Mouse (Mus musculus): Measurements from ENCODE around the gene Abcc4. TPM values are rescaled to one million over a fixed set of nuclear protein-coding genes. Genes with fewer than 3 reads are reported as not detected.
"Not testable (repeated sequence)": the region's sequence is repeated elsewhere in the genome, so short reads cannot be mapped to it uniquely, and the experiment has no call there.

Abcc4 gene
- polyA plus RNA-seq, 1 experiment from 2014 or later: 4.5 TPM

DNA sequence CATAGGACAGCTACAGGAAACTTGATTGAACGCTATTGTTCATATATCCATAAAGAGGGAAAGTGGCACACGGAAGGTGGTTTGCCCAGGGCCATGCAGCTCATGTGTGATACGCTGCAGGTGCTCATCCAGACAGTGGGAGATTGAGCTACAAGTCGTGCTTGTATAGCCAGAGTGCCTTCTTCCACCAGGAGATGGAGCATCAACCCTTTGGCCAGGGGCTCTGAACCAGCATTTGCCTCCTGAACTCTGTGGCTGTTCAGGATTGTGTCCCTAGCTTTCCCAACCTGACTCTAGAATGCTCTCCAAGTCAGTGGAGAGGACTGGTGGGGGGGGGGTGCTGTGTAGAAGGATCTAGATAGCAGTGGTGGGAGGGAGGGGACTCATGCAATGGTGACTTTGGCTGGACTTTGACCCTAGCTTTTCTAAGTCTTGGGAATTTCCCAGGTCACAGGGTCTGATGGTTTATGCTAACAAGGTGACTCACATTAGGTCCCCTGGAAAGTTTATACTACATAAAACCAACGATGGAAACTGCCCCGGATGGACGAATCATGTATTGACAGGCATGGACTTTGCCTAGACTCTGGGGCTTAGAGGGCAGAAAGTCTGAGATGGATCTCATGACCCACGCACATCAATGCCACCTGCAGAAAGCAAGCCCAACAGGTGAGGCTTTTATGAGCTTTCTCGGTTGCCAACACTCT is 27.6 kb downstream of the Abcc4 start:
- DNase-seq (ENCODE audit: low spot score): no peak
- no peak for ATAC-seq (replicated peaks; ENCODE audit: low FRiP score)
- H3K9me3 ChIP-seq (ENCODE audit: control insufficient read depth, low read length): no peaks in the 10 kb centered on the region
- H3K36me3 ChIP-seq (ENCODE audit: control insufficient read depth, insufficient read depth, low read length): no peaks in the 10 kb centered on the region
- no peak overlapping the region for H3K4me3 ChIP-seq (ENCODE audit: low read depth, low read length)
- 84% methylated on average over 9 of the region's 9 CpGs for WGBS
- no peak overlapping the region for H3K27ac ChIP-seq (ENCODE audit: low read depth, low read length)
- peaks cover 10% of the 10 kb centered on the region for H3K4me1 ChIP-seq (replicated peaks; ENCODE audit: control insufficient read depth, insufficient read depth, low read length)
- no peaks in the 10 kb centered on the region for H3K27me3 ChIP-seq (replicated peaks; ENCODE audit: control insufficient read depth, insufficient read depth, low read length)
- no peak overlapping the region for H3K4me2 ChIP-seq
- H3K9ac ChIP-seq (ENCODE audit: low read depth, low read length): no peak overlapping the region

DNA sequence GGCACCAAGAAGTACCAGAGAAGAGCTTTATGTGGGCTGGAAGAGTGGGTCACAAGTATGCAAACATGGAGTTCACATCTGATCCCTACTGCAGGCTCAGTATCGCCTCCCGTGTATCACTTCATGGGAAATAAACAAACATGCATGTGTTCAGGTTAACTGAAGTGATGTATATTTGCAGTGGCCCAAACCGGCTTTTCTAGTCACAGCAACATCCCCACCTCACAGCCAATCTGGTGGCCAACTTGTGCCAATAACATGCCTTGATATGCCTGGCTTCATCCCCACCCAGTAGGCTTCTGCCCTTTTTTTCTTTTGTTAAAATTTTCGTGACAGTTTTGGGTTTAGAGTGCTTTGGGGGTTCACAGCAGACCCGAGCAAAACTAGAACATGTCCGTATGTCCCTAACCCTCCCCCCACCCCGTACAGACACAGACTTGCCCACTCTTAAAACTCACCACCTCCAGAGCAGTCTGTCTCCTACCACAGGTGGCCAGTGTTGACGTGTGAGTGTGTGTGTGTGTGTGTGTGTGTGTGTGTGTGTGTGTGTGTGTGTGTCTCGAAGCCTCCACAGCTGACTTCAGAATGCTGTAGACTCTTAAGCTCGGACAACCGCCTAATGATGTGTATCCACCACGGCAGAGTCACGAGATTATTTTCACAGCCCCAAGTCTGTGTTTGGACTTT is 29.6 kb downstream of the Abcc4 start:
- 75% methylated on average over 13 of the region's 13 CpGs for WGBS
- H3K27ac ChIP-seq (ENCODE audit: low read depth, low read length): no peak overlapping the region
- no peaks in the 10 kb centered on the region for H3K27me3 ChIP-seq (replicated peaks; ENCODE audit: control insufficient read depth, insufficient read depth, low read length)
- no peak overlapping the region for H3K4me3 ChIP-seq (ENCODE audit: low read depth, low read length)
- H3K36me3 ChIP-seq (ENCODE audit: control insufficient read depth, insufficient read depth, low read length): no peaks in the 10 kb centered on the region
- H3K9me3 ChIP-seq (ENCODE audit: control insufficient read depth, low read length): no peaks in the 10 kb centered on the region
- peaks cover 10% of the 10 kb centered on the region for H3K4me1 ChIP-seq (replicated peaks; ENCODE audit: control insufficient read depth, insufficient read depth, low read length)
- no peak overlapping the region for H3K4me2 ChIP-seq
- no peak overlapping the region for H3K9ac ChIP-seq (ENCODE audit: low read depth, low read length)
- no peak for DNase-seq (ENCODE audit: low spot score)
- ATAC-seq (replicated peaks; ENCODE audit: low FRiP score): no peak

DNA sequence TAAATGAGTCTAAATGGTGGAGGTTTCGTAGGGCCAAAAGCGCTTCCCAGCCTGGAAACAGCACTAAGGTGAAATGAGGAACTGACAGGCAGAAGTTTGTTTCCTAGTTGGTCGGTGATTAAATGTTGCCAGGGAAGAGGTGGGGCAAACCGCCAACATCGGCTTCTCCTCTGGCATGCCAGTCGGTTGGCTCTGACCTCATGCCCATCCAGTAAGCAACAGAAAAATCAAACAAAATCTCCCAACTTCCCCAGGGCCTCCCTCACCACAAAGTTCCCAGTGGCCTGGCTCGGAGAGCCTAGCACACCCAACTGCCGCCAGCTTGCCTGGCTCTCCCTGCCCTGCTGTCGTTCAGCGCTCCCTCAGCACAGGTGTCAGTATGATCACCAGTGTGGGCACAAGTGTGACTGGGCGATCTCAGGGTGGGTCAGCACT is 31.3 kb downstream of the Abcc4 start:
- Histone ChIP-seq H3K27me3 (replicated peaks; ENCODE audit: control insufficient read depth, insufficient read depth, low read length) (no peaks in the 10 kb centered on the region), H3K27ac (ENCODE audit: low read depth, low read length) (no peak overlapping the region)

DNA sequence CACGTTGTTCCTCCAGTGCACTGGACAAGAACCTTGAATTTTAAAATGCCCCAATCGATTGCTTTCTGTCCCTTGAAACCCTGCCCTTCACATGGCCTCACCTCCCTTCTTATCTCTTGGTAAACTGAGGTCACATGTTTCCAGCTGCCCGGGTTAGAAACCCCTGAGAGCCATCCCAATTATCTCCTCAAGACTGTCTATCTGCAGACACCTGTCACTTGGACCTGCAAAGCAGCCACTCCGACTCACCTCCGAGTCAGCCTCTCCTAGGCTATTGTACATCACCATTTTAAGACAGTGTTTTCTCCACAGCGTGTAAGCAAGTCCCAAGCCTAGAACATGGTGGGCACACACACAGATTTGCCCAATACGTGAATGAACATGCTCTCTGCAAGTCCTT is 31.8 kb downstream of the Abcc4 start:
- Histone ChIP-seq H3K9ac (ENCODE audit: low read depth, low read length) (no peak overlapping the region), H3K9me3 (ENCODE audit: control insufficient read depth, low read length) (no peaks in the 10 kb centered on the region), H3K4me3 (ENCODE audit: low read depth, low read length) (no peak overlapping the region), H3K4me2 (no peak overlapping the region), H3K4me1 (replicated peaks; ENCODE audit: control insufficient read depth, insufficient read depth, low read length) (peaks cover 10% of the 10 kb centered on the region), H3K36me3 (ENCODE audit: control insufficient read depth, insufficient read depth, low read length) (no peaks in the 10 kb centered on the region), H3K27me3 (replicated peaks; ENCODE audit: control insufficient read depth, insufficient read depth, low read length) (no peaks in the 10 kb centered on the region), H3K27ac (ENCODE audit: low read depth, low read length) (no peak overlapping the region)
- DNase-seq (ENCODE audit: low spot score) (no peak), ATAC-seq (replicated peaks; ENCODE audit: low FRiP score) (peak; percentile 57)
- WGBS: 51% methylated on average over 7 of the region's 7 CpGs

More for the DNA sequence above, 31.3 kb downstream of the Abcc4 start:
- Histone ChIP-seq H3K4me1 (replicated peaks; ENCODE audit: control insufficient read depth, insufficient read depth, low read length) (peaks cover 10% of the 10 kb centered on the region), H3K36me3 (ENCODE audit: control insufficient read depth, insufficient read depth, low read length) (no peaks in the 10 kb centered on the region), H3K4me2 (no peak overlapping the region), H3K4me3 (ENCODE audit: low read depth, low read length) (no peak overlapping the region), H3K9ac (ENCODE audit: low read depth, low read length) (no peak overlapping the region), H3K9me3 (ENCODE audit: control insufficient read depth, low read length) (no peaks in the 10 kb centered on the region)
- DNase-seq (ENCODE audit: low spot score): no peak
- ATAC-seq (replicated peaks; ENCODE audit: low FRiP score): no peak
- WGBS: 71% methylated on average over 11 of the region's 11 CpGs

DNA sequence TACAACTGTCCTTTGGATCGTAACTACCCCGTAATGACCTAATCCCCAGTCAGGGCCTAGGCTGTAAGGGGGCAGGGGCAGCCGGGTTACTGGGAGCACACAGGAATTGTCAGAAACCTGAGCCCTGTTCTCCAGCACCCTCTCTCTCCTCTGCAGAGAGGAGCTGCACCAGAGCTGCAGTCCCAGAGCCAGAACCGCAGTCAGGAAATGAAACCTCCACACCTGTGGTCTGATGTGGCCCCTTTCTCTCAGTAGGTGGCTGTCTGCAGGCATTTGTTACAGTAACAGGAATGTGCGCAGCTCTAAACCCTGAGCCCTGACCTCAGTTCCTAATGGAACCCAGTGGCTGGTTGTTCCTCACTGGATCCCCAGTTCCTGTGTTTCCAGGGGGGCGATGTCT is 32.5 kb downstream of the Abcc4 start:
- Histone ChIP-seq H3K4me3 (ENCODE audit: low read depth, low read length) (no peak overlapping the region), H3K4me2 (no peak overlapping the region), H3K9me3 (ENCODE audit: control insufficient read depth, low read length) (no peaks in the 10 kb centered on the region), H3K27me3 (replicated peaks; ENCODE audit: control insufficient read depth, insufficient read depth, low read length) (no peaks in the 10 kb centered on the region), H3K27ac (ENCODE audit: low read depth, low read length) (no peak overlapping the region; the same call in 1 of the 2 replicates), H3K9ac (ENCODE audit: low read depth, low read length) (no peak overlapping the region), H3K36me3 (ENCODE audit: control insufficient read depth, insufficient read depth, low read length) (no peaks in the 10 kb centered on the region), H3K4me1 (replicated peaks; ENCODE audit: control insufficient read depth, insufficient read depth, low read length) (peaks cover 10% of the 10 kb centered on the region)
- ATAC-seq (replicated peaks; ENCODE audit: low FRiP score) (no peak), DNase-seq (ENCODE audit: low spot score) (no peak)
- WGBS: 60% methylated on average over 6 of the region's 6 CpGs

DNA sequence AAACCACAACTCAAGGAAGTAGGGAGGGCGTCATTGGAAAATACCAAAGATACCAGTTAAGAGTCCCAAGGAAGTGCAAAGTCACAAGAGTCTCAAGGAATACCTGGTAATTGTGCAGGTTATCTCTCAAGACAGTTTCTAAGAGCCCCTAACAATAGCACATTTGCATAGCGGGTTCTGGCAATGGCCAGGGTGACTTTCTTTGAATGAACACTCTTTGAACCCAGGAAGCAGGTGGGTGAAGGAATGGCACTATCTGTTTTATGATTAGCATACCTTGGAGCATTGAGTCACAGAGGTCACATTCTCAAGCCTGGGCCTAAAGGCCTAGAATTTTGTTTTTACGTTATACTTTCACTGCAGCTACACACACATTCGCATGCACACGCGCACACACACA is 33.1 kb downstream of the Abcc4 start:
- not testable (repeated sequence) for H3K4me1 ChIP-seq (replicated peaks; ENCODE audit: control insufficient read depth, insufficient read depth, low read length); H3K9ac ChIP-seq (ENCODE audit: low read depth, low read length); ATAC-seq (replicated peaks; ENCODE audit: low FRiP score); H3K36me3 ChIP-seq (ENCODE audit: control insufficient read depth, insufficient read depth, low read length); DNase-seq (ENCODE audit: low spot score); H3K27ac ChIP-seq (ENCODE audit: low read depth, low read length); H3K9me3 ChIP-seq (ENCODE audit: control insufficient read depth, low read length); H3K4me3 ChIP-seq (ENCODE audit: low read depth, low read length); H3K27me3 ChIP-seq (replicated peaks; ENCODE audit: control insufficient read depth, insufficient read depth, low read length); H3K4me2 ChIP-seq
- WGBS: 94% methylated on average over 6 of the region's 6 CpGs

DNA sequence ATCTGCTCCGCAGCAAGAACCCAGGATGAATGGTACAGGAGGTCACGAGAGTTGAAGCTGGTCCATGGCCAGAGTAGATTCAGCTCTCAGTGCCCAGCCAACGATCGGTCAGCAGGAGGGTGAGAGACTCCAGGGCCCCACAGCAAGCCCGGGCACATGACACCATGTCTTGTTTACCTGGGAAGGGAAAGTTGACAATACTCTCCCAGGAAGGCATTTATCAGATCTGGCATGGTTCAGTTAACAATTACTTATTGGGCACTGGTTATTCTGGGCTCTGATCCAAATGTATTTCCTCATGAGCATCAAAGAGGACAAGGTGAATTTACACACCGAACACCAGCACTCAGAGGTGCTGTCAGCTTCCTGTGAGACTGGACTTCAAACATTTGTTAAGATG is 38.5 kb downstream of the Abcc4 start:
- Histone ChIP-seq H3K36me3 (ENCODE audit: control insufficient read depth, insufficient read depth, low read length) (no peaks in the 10 kb centered on the region), H3K4me2 (no peak overlapping the region), H3K4me3 (ENCODE audit: low read depth, low read length) (no peak overlapping the region), H3K27me3 (replicated peaks; ENCODE audit: control insufficient read depth, insufficient read depth, low read length) (no peaks in the 10 kb centered on the region), H3K9ac (ENCODE audit: low read depth, low read length) (no peak overlapping the region), H3K4me1 (replicated peaks; ENCODE audit: control insufficient read depth, insufficient read depth, low read length) (peaks cover 10% of the 10 kb centered on the region), H3K9me3 (ENCODE audit: control insufficient read depth, low read length) (no peaks in the 10 kb centered on the region), H3K27ac (ENCODE audit: low read depth, low read length) (no peak overlapping the region)
- no peak for DNase-seq (ENCODE audit: low spot score)
- ATAC-seq (replicated peaks; ENCODE audit: low FRiP score): no peak
- WGBS: 75% methylated on average over 6 of the region's 6 CpGs

DNA sequence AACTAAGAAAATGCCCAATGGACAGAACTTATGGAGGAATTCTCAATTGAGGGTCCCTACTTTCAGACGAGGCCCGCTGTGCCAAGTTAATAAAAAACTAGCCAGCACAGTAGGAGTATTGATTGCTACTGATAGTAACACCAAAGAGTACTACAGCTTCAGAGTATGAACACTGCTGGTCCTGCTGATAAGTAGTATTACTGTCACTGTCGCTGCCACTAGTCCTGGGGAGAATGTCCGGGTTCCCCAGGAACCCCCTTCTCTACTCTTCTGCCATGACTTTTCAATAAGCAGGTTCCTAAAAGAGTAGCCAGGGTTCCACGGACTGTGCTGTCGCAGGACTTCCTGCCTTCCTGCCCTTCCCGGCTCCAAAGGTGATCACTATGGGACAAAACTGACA is 41.4 kb downstream of the Abcc4 start:
- H3K4me1 ChIP-seq (replicated peaks; ENCODE audit: control insufficient read depth, insufficient read depth, low read length): peaks cover 16% of the 10 kb centered on the region
- peak; percentile 63 for ATAC-seq (replicated peaks; ENCODE audit: low FRiP score)
- H3K27ac ChIP-seq (ENCODE audit: low read depth, low read length): no peak overlapping the region; the same call in 1 of the 2 replicates
- no peaks in the 10 kb centered on the region for H3K9me3 ChIP-seq (ENCODE audit: control insufficient read depth, low read length)
- 54% methylated on average over 7 of the region's 7 CpGs for WGBS
- H3K4me2 ChIP-seq: 0 out of 2 replicates have a peak overlapping the region, but pooled peaks have one; percentile 11
- no peak overlapping the region for H3K4me3 ChIP-seq (ENCODE audit: low read depth, low read length)
- H3K9ac ChIP-seq (ENCODE audit: low read depth, low read length): peak overlapping the region; percentile 26; the same call in 1 of the 2 replicates
- no peaks in the 10 kb centered on the region for H3K36me3 ChIP-seq (ENCODE audit: control insufficient read depth, insufficient read depth, low read length)
- H3K27me3 ChIP-seq (replicated peaks; ENCODE audit: control insufficient read depth, insufficient read depth, low read length): no peaks in the 10 kb centered on the region
- no peak for DNase-seq (ENCODE audit: low spot score)

Measured in liver, embryonic 11.5 days (tissue).